Mouse (Mus musculus): ENCODE measurements around the gene Arfgap1.

Arfgap1 gene

DNA sequence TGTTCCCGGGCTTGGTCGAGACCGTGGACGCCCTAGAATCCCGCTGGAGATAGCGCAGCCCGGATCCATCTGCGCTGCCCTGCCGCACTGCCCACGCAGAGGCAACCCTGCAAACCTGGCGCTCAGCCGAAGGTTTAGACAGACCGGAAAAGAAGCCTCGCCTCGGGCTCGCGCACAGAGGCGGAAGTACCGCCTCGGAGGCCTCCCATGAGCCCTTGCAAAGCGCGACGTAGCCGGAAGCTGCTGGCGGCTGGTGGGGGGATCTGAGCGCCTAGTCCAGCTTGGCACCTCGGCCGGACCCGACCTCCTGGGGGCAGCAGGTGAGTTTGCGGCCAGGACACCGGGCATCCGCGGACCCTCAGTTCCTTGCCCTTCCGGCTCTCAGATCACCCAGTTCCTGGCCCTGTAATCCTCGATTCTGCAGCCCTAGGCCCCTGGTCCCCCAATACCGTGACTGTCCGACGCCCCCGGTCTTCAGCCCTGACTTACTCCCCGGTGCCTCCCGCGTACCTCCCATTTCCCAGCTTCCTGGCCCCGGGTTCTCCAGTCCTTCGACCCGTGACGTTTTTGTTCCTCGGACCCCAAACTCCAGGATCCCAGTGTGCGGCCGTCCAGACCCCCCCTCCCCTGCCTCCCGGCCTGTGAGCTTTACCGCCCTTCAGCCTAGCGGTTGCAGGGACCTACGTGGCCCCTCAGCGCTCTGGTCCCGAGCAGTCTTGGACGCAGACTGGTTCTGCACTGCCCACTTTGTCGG, at the start of gene Arfgap1:
Gene Arfgap1, plus strand, starts transcription at position 216 of the 754 bp plus-strand sequence.
- peak; percentile 97 to 98 for DNase-seq

DNA sequence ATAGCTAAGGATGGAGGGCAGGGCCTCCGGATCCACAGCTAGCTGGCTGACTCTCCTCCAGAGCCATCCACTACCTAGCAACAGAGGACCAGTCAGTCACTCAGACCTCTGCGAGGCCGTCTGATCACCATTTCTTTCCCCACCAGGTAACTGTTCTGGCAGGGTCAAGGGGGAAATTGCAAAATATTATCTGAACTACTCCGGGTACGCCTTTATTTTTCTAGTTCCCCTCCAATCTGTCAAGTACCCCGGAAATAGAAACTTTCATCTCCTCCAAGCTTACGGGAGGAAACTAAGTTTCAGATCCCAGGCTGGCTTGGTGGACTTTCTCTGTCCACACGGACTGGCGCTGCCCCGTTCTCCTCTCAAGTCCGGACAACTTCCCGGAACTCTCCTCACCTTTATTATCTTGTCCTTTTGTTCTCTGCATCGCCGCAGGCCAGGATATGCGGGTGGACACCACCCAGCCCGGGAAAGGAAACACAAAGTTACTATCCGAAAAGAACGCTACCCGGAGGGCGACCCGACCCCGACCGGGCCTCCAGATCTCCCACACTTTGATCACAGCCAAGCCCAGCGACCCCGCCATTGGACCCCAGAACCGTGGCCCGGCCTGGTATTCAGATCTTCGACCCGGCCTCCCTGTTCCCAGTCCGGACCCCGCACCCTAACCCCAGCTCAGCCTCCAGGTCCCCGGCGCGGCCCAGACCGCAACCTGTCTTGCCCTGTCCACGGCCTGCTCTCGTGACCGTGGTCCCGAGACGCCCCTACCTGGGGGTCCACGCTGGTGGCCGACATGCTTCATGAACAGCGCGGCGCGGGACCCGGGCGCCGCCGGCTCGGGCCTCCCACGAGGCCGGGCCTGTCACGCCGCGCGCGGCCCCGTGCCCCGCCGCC, 46.9 kb upstream of the Arfgap1 start:
- no peak for DNase-seq

DNA sequence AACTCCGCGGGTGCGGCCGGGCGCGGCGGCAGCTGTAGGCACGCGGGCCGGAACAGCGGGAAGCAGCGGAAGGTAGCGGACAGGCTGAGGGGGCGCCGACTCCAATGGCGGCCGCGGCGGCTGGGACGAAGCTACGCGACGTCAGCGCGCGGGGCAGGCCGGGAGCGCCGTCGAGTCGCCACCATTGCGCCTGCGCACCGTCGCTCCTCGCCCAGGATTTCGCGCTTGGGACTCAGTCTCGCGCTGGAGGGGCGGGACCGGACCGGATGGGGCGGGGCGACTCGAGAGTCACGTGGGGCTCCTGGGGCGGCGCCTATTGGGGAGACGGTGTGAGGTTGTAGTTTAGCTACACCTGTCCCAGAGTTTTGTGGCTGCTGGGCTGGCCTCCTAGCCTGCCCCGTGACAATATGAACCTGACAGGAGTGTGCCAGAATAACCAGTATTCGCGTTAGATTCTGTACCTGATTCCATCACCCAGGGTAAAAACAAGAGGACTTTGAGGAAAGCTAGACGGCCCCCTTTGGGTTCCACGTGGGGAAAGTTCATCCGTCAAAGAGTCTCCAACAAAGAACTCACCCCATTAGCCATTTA, 46.1 kb upstream of the Arfgap1 start, which contains the start of gene Ythdf1:
Gene Ythdf1, minus strand, starts transcription at position 140 of the 591 bp plus-strand sequence.
- DNase-seq: peak; percentile 99 to 100

DNA sequence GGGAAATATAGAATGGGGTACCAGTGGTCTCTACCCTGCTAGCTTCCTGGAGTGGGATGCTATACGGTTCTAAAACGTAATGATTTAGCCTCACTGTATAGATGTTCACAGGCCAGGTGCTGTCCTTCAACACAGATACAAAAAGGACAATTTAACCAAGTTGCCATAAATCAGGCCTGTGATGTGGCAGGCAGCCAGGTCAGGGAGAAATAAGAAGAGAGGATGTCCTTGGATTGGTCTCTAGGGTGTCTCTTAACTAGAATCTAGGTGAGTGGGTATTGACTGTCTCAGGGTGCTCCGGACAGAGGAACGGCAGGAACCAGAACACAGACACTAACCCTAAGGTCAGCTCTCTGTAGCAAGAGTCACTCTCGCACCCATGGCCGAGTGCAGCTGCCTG, 44.3 kb upstream of the Arfgap1 start:
- no peak for DNase-seq

DNA sequence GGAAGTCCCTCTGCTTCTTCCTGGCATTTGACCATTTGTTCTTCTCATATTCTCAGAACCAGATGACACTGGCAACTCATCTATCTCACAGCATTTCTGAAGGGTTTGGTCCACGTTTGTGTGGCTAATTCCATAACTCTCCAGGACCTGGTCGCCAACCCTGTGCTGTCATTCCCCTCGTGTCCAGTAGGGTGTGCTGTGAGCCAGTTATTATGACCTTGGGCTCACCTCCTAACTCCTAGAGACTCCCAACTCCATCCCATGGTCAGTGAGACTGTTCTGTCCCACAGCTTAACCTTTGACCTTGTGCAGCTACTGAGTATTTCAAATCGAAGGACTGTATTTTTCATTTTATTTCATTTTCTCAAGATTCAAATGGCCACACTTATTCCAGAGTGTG, 41.8 kb upstream of the Arfgap1 start:
- DNase-seq: peak; percentile 85 to 90

DNA sequence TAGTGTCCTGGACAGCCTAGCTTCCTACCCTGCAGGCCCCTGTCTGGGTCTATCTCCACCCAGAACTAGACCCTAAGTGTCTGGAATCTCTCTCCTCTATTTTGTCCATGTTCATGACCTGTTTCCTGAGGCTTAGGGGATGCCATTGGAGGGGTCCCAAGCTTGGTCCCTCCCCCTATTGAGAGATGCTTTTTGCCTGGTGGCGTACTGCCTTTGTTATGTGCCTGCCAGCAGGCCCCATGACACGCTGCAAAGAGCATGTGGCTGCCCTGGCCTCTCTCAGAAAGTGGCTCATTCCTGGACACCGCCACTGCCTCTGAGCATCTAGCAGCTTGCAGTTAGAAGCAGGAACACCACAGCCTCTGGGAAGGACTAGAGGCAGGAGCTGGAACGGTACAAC, 38.3 kb upstream of the Arfgap1 start, which contains the start of gene Birc7:
Gene Birc7, plus strand, starts transcription at position 301 of the 400 bp plus-strand sequence.
- DNase-seq: no peak

DNA sequence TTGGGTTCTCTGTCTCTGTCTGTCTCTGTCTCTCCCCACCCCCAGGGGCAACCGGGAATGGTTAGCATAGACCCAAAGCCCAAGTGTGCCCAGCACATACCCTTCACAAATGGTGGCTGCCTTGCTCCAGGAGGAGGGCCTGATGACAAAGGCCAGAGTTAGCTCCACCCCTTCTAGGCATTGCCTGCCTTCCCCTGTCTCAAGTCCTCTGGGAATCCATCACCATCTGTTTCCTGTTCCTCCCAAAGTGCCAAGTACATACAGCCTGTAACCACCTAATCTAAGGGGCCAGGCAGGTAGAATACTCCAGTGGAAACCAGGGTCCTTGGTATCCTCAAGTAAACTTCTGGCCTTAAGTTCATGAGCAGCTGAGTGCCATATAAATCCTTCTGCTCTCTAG, 34.6 kb upstream of the Arfgap1 start:
- no peak for DNase-seq

DNA sequence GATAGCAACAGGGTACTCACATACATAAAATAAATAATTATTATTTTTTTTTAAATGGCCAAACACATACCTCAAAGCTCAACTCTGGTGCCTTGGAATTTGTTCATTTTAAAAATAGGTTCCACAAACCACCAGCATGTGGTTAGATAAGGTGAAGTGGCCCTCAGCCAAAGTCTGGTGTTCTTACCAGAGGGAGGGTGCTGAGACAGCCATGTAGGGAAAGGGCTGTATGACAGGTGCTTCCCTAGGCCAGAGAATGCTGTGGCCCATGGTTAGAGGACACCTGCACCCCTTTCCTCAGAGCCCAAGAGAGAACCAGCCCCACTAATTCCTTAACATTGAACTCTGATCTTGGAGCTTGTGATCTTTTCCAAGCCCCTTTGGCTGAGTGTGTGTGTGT, 26.8 kb upstream of the Arfgap1 start:
- no peak for DNase-seq

DNA sequence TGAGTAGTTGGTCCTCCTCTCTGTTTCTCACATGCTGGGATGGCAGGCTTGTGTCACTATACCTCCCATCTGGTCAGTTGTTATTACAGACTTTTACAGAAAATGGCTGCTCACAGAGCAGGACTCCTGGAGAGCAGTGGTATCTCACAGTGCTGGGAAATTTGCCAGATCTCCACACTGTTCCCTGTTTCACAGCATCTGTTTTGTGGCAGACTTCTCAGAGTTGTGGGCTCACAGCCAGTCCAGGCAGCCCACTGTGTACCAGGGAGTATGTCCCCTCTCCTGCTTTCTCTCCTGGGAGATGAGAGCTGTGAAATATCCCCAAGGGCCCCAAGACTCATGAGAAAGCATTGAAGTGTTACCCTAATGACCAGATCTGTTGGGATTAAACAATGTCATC, 25.2 kb upstream of the Arfgap1 start:
- no peak for DNase-seq

DNA sequence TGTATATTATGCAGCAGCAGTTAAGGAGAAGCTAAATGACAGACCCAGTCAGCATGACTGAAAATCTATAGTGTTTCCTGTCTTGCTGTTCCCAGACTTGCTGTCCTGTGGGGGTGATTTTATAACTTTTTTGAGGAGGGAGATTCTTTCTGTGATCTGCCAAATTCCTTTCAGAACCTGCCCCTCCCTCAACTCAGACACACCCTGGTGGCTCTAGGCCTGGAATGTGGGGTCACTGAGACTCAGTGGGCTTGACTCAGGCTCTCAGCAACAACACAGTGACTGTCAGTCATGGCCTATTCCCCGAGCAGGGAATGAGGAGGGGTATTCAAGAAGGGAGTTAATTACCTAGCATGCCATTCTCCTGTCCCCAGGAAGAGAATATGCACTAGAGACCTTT, 17.1 kb upstream of the Arfgap1 start:
- DNase-seq: no peak

DNA sequence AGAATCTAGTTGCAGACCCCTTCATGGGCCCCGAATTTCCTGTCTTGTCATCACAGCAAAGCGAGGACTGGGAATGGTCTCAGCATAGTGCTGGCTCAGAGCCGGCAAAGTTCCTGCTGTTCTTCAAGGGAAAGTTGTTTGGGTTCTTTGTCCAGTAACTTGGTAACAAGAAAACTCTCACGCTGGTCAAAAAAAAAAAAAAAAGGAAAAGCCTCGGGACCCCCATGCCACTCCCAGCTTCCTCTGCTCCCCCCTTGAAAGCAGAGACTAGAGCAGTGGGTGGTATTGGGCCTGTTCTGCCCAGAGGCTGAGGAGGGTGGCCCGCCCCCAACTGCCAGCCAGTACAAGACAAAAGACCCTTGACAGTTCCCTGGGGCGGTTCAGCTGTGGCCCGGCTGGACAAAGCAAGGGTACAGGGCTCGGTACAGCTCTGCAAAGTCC, 14.3 kb upstream of the Arfgap1 start:
- DNase-seq: peak in 1 of 2 experiments; percentile 38

DNA sequence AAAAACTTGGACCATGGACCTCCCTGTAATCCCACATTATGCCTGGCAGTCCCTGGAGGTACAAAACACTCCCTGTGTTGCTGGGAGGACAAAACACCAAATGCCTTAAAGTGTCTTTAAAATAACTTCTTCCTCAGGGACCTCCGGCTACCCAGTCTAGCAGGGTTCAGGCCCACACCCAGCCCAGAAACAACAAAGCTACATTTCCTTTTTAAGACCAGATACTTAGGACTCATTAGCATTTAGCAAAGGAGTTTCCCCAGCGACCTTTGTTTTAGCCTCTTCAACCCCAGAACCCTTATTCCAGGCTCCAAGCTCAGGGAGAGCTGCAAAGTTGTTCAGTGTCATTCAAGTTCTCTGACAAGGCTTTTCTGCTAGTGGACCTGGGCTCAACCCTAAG, 13.4 kb upstream of the Arfgap1 start:
- no peak for DNase-seq

DNA sequence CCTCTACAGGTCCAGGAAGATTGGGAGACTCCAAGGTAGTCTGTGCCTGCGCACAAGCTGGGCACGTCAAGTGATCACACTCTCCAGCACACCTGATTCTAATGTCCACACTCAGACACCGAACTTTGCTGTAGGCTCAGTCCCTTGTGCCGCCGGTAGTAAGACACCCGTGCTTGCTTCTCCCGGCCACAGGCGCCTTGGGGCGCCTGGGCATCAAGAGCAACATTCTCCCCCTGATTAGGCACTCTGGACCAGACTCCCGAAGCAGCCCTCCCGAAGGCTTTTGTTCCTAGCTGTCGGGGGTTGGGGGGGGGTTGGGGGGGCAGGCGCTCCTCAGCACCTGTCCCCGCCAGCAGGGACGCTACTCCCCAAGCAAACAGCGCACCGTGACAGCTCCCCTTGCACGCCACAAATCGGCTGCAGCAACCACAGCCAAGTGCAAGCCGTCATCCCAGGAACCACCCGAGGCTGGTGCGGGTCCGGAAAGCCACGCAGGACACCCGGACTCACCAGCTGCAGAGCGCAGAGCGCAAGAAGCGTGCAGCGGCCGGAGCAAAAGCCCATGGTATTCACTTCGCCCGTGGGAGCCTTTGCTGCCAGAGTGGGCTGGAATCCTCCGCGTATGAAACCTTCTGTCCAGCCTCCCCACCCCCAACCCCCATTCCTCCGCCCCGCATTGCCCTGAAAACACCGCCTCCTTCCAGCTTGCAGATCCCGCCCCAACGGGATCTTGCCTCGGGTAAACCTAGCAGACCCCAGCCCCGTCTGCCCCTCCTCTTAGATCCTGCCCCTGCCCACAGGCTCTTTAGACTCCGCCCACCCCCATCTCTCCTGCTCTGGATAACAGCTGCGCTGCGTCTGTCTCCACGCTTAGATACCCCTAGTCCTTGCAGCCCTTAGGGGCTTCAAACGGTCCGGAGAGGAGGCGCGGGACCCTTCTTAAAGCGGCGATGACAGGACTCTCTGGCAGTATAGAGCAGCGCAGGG, 12.7 kb upstream of the Arfgap1 start, which contains the start of gene Nkain4:
Gene Nkain4, minus strand, starts transcription at position 639 of the 987 bp plus-strand sequence.
- DNase-seq: peak; percentile 70 to 72

DNA sequence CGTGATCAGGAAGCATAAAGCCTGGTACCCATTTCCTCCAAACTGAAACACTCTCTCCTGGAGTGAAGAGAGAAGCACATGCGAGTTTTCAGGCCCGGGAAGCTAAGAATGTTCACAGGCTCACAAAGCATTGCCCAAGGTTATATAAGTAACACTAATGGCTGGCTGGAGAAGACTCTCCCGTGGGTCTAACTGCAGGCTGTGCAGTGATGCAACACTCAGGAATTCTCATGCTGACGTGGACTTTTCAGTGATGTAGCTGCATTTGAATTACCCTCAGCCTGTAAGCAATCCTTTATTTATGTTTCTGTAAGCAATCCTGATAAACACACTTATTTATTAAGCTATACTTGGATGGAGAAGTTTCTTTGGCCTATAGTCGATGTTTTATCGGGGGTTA, 7.4 kb upstream of the Arfgap1 start:
- DNase-seq: no peak

DNA sequence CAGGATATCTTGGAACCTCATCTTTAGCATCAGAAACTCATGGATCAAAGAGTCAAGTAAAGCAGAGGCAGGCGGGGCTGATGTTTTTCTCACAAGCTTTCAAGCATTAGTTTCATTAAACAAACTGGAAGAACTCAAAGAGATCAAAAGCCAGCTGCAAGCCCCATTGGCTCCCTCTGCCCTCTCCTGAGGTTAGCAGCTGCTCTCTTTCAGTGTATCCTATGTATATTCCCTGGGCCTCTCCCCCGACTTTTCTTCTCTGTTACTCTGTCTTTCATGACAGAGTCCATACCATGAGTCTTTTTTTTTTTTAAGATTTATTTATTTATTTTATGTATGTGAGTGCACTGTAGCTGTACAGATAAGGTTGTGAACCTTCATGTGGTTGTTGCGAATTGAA, 6.8 kb upstream of the Arfgap1 start:
- DNase-seq: no peak

DNA sequence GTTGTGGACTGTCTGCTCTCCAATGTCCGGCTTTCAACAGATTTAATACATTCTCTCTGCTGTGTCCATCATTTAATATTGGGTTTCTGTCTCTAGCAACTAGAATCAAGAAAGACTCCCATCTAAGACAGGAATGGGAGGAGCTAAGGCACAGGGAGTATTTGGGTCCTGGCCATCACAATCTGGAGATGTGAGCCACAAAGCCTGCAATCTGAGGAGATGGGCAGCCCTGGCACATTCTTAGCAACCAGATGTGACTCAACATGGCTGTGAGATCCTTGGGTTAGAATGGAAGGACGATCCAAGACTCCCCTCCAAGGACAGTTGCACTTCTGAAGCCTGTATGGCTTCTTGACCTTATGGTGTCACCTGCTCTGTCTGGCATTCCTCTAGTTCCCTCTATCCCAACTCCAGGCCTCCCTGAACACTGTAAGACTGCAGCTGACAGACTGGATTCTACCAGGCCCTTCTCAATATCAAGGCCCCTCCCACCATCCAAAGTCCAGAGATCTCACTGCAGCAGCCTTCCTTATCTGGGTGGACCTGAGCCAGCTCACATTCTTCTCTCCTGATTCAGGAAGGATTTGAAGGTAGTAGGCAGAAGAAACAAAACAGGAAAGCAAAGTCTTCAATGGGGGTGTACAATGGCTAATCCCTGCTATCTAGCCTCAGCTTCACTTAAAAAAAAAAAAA, 4.3 kb upstream of the Arfgap1 start:
- no peak for DNase-seq

DNA sequence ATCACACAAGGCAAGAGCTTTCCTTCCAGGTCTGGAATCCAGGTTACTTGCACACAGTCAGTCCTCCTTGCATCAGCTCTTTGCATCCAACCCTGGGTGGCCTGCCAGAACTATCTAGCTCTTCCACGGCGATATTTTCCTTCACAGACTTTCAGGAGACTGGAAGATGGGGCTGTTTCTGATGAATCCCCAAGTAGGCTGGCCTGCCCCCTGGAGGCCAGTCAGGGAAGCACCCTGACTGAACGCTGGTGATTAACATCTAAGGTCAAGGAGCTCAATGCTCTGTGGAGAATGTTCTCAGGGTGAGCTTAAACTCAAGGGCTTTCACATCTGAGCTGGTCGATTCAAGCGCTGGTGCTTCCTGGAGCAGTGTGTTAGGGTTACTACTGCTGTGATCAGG, 3.1 kb upstream of the Arfgap1 start:
- DNase-seq: peak; percentile 87 to 92

DNA sequence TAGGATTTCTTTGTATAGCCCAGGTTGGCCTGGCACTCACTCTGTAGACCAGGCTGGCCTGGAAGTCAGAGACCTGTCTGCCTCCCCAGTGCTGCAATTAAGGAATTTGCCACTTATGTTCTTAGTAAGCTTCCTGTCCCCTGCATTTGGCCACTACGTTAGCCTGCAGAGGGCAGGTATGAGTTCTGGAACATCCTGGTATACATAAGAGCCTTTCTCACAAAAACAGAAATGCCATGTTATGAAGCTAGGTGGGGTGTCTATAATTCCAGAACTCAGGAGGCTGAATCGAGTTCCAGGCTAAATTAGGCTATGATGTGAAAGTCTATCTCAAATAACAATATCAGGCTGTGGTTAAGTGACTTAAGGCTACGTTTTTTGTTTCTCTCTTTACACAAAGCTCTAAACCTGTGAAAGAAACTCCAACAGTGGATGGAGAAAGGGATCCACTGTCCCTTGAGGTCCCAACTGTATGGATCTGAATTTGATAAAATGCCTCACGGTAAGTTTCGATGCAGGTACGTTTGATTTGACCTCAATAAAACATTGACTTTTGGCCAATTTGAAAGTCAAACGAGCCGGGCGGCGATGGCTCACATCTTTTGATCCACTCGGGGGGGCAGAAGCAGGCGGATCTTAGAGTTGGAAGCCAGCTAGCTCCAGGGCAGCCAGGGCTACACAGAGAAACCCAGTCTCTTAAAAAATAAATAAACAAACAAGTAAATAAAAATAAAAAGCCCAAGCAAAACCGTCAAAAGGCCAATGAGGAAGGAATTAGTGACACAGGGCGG, 738 bp upstream of the Arfgap1 start:
- peak; percentile 39 to 56 for DNase-seq

DNA sequence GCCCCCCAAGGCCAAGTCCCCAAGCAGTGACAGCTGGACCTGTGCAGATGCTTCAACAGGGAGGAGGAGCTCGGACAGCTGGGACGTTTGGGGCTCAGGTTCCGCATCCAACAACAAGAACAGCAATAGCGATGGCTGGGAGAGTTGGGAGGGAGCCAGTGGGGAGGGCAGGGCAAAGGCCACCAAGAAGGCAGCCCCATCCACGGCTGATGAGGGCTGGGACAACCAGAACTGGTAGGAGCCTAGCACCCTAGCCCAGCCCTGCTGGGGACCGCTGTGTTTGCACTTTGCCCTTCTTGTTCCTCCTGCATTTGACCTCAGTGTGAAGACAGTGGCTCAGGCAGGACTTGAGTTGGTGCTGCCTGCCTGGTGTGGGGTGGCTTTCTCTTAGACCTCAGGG, 14.1 kb downstream of the Arfgap1 start:
- no peak for DNase-seq

DNA sequence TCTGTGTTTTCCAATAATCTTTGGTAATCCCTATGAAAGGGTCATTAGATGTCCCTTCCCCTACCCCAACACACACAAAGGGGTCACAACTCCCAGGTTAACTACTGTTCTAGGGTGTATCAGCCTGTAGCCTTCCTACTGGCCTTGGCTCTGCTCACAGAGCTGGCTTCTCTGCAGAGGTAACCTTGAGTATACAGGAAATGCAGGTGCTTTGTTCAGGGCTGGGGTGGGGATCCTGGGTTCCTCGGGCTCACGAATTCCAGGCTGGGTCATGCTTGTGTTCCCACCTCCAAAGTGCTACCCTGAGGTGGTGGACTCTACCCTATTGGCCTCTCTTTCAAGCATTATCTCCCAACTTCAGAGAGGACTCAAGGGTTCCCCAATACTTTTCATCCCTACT, 18.6 kb downstream of the Arfgap1 start:
- DNase-seq: no peak
